Mouse (Mus musculus) layer of hippocampus, postnatal 10 days (tissue): ENCODE results near the gene Echs1. TPM values are rescaled to one million over a fixed set of nuclear protein-coding genes. Genes with fewer than 3 reads are reported as not detected.
A peak's percentile ranks its signal among the peaks of the same experiment; 100 is the strongest.

Source experiments
- DNase-seq, 2 experiments: peaks; one replicate each; pipeline ENCODE4 v3.0.0; 2021; ENCODE audit warnings: low spot score in 2 of 2
- total RNA-seq, 2 experiments: library from RNA; stranded (reverse); gene quantifications; 2 replicates each; pipeline ENCODE4 v1.2.3; 2021

Gene Echs1
- total RNA-seq, 2 experiments from 2014 or later: 63.4 to 67.1 TPM

- no peak for DNase-seq
Observed at GRCm38 (mm10) chr7:140120484-140120883, 4.2 kb upstream of the Echs1 start.

GRCm38 (mm10) chr7:140115583-140116328 is 520 bp downstream of the Echs1 start, which contains the start of gene Paox:
Paox (plus strand) TSS chr7:140115799.
- peak; percentile 19 to 42 for DNase-seq

DNA sequence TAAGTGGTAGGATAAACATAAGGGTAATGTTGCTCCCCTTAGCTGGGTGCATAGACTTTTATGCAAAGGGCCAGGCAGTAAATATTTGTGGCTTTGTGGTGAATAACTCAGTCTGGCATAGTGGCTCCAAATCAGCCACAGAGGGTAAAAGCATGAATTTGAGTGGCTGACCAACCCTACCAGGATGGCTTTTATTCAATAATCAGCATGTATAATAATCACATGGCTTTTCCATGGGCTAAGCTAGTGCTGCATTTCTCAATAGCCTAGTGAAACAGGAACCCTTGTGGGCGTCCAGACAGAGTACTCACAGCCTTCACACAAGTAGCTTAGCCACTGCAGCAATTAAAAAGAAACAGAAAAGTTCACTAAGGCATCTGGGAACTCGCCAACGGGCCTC is 4.3 kb downstream of the Echs1 start:
- DNase-seq: no peak

- DNase-seq: no peak
Observed at GRCm38 (mm10) chr7:140104009-140104408, 12.3 kb downstream of the Echs1 start.

GRCm38 (mm10) chr7:140101993-140102860 is 14.0 kb downstream of the Echs1 start, which contains the start of gene Fuom:
Fuom (minus strand) TSS chr7:140102441.
- DNase-seq: peak; percentile 71 to 82

DNA sequence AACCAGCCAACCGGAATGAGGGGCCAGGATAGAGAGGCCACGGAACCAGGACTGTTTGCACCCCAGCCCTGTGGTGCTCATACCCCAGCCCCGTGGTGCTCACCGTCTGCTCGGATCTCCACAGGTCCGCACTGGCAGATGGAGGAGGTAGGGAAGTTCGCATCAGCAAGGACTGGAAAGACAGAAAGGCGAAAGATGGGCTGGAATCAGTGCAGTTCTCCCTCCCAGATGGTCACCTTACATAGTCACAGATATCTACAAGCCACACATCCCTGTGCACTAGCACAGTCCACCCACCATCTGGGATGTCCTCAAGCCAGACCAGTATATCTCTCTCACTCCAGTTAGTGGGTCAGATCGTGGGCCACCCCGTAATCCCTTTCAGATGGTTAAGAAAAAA is 14.8 kb downstream of the Echs1 start:
- DNase-seq: no peak

- DNase-seq: no peak
Observed at GRCm38 (mm10) chr7:140098466-140098865, 17.8 kb downstream of the Echs1 start.

- DNase-seq: no peak
Observed at GRCm38 (mm10) chr7:140096055-140096454, 20.2 kb downstream of the Echs1 start.

- DNase-seq: no peak
Observed at GRCm38 (mm10) chr7:140095556-140095955, 20.7 kb downstream of the Echs1 start.

DNA sequence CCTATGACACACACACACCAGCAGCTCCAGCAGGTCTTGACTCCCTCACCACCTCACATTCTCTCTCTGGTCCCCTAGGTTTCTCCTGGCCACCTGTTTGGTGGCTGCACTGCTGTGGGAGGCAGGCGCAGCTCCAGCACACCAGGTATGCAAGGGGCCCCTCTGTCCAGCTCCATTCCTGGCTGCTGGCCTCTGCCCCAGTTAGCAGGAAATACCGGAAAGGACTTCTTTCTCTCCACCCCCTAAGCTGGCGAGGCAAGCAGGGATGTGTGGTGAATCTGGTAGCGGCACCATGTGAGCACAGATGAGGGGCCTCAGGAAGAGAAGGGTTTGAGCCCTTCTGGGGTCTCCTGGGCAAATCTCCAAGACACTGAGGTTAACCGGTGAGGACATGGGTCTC is 21.3 kb downstream of the Echs1 start:
- no peak for DNase-seq

DNA sequence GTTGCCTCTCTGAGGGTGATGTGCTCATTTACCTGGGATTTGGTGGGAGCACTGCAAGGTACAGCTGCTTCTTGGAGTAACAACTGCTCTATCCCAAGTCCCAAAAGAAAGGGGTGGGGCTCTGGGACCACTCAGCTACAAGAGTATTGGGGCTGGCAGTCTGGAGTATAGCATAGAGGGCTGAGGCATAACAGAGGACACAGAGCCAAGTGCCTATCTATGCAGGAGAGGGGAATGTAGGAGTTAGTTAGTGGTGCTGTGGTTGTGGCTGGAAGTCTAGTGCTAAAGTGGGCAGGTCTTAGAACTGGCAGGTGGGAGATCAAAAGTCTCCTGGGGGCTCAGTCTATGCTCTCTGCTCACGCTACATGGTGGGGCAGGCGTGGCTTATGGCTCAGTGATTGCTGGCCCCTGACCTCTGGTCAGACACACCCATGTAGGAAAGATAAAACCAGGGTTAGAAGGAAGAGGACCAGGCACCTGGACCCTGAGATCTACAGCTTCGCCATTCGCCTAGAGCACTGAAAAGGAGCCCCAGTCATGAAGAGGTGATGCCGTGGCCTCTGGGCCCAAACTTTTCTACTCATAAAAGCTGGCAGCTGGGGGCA is 23.2 kb downstream of the Echs1 start, which contains the start of gene Prap1:
Prap1 (plus strand) TSS at position 472 of the 605 bp plus-strand sequence.
- no peak for DNase-seq

DNA sequence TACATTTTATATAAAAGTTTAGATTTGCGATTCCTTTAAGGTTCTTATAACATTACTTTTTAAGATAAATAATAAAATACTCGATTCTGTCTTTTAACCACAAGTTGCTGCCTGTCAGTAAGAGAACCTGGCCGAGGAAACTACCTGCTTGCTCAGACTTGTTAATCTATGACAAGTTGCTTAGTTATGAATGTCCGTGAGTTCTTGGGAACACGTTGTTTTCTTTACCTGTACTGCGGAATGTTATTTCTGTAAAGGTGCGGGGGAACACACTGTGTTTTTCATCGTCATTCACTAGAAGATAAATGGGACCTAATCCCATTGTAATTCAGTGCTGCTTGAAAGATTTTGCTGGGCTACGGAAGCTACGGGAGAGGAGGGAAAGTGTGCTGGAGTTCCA is 25.7 kb downstream of the Echs1 start:
- no peak for DNase-seq

- DNase-seq: peak; percentile 84 to 89
Observed at GRCm38 (mm10) chr7:140082242-140082678, 34.0 kb downstream of the Echs1 start, which contains the start of gene Caly. Caly (minus strand) TSS chr7:140082548.

DNA sequence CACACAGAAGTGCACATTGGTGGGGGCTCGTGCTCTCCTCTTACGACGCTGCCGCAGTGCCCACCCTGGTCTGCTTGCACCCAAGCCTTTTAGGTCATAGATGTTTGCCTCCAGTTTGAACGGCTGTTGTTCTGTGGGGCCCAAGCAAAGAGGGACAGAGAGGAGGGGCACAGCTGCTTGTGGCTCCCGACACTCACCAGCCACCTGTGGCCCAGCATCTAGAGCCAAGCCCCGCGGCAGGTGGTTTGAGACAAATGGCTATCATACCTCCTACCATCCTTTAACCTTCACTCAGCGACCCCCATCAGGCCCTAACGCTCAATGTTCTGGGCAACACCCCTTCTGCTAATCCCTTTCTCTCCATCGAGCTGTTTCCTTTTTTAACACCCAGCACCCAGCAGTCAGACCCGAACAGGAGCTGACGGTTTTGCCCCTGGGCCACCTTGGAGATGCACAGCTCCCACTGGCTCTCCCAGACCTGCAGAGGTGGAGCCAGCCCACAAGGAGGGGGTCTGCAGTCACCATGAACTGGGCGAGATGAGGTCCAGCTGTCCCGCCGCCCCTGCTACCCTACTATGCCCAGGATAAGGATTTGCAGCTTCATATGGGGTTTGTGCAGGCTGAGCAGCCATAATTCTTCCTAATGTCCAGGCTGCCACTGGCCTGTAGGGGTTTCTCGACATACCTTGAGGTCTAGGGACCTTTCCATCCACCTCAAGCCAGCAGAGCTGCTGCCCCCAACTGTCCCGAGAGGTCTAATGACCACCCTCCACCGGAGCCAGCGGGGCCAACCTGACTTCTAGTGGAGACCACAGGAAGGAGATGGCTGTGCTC is 34.7 kb downstream of the Echs1 start:
- peak; percentile 41 to 53 for DNase-seq

- DNase-seq: peak; percentile 86 to 87
Observed at GRCm38 (mm10) chr7:140080503-140081156, 35.6 kb downstream of the Echs1 start.

GRCm38 (mm10) chr7:140078711-140079110 is 37.6 kb downstream of the Echs1 start:
- DNase-seq: peak; percentile 78 to 83

GRCm38 (mm10) chr7:140077698-140078097 is 38.6 kb downstream of the Echs1 start:
- no peak for DNase-seq

DNA sequence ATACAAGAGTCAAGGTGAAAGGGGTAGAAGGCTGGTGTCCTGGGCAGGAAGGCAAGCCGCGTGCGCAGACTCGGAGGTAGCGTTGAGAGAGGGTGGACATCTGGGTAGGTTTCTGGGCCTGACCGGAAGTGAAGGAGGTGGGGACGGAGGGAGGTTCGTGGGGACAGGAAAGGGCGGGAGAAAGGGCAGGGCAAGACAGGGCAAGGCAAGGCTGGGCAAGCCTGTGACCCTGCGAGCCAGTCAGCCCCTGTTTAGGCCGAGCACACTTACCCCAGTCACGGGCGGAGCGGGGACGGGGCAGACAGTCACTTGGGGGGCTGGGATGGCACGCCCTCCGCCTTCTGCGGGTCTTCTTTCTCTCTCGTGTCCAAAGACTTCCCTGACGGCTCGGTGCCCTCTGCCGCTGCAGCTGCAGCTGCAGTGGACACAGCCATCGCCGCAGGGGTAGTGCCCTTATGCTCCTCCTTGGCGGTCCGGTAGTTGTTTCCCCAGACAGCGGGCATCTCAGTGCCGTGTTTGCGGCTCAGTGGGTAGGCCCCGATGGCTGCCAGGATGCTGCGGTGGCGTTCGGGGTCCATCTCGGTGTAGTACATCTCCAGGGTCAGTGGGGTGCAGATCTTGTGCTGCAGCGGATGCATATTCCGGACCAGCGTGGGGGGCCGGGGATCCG is 46.1 kb downstream of the Echs1 start:
- no peak for DNase-seq

- no peak for DNase-seq
Observed at GRCm38 (mm10) chr7:140067397-140067796, 48.9 kb downstream of the Echs1 start.
